Mouse (Mus musculus) liver, embryonic 16.5 days (tissue): ENCODE data around the gene Gm37240. TPM values are rescaled to one million over a fixed set of nuclear protein-coding genes. Genes with fewer than 3 reads are reported as not detected.

Source experiments
- ATAC-seq: fragments of 200-750 bp; cut with Nextera tagmentation; 2 replicates; pipeline ENCODE4 v1.8.0; 2017; ENCODE audit warnings: low read depth, mild to moderate bottlenecking, moderate number of reproducible peaks, moderate library complexity
- H3K27ac ChIP-seq: fragments of 300-500 bp; sonication (generic); 2 replicates; pipeline ENCODE4 v1.5.1; 2014; ENCODE audit warnings: mild to moderate bottlenecking, low read length
- H3K27me3 ChIP-seq: fragments of 300-500 bp; sonication (generic); 2 replicates; pipeline ENCODE4 v1.6.1; 2014; ENCODE audit warnings: low read depth, low read length, mixed read lengths; ENCODE audit not compliant: control insufficient read depth, insufficient read depth
- H3K36me3 ChIP-seq: fragments of 300-500 bp; sonication (generic); 2 replicates; pipeline ENCODE4 v1.6.1; 2014; ENCODE audit warnings: mild to moderate bottlenecking; ENCODE audit not compliant: control insufficient read depth, insufficient read depth
- H3K4me1 ChIP-seq: fragments of 300-500 bp; sonication (generic); 2 replicates; pipeline ENCODE4 v1.6.1; 2014; ENCODE audit warnings: low read depth, low read length, mixed read lengths; ENCODE audit not compliant: control insufficient read depth
- H3K4me2 ChIP-seq: fragments of 300-500 bp; sonication (generic); 2 replicates; pipeline ENCODE4 v1.6.1; 2014; ENCODE audit warnings: low read depth, low read length, mixed read lengths
- H3K4me3 ChIP-seq: fragments of 300-500 bp; sonication (generic); 2 replicates; pipeline ENCODE4 v1.5.1; 2014; ENCODE audit warnings: low read depth, mild to moderate bottlenecking, low read length
- H3K9ac ChIP-seq: fragments of 300-500 bp; sonication (generic); 2 replicates; pipeline ENCODE4 v1.6.1; 2014; ENCODE audit warnings: low read depth, low read length
- H3K9me3 ChIP-seq: fragments of 300-500 bp; sonication (generic); replicated peaks from 2 replicates; pipeline ENCODE4 v1.6.1; 2016; ENCODE audit warnings: low read length; ENCODE audit not compliant: control insufficient read depth
- WGBS: fragments of 180-500 bp; shearing (Covaris S2); extraction: QIAGEN DNeasy Blood & Tissue Kit; methylation state at CpG from one replicate; pipeline ENCODE4 v1.1.7; 2014; ENCODE audit not compliant: insufficient replicate concordance; 5-methylcytosine and 5-hydroxymethylcytosine counted together
- polyA plus RNA-seq: library from polyadenylated mRNA; unstranded; fragments of >200 nt; fragmentation: Nextera tagmentation; extraction: Ambion mirVana; gene quantifications from 2 replicates; pipeline ENCODE4 v1.2.1, GENCODE M21; 2015

Gene Gm37240
- polyA plus RNA-seq, 1 experiment from 2014 or later: 0.65 TPM

- ATAC-seq: no peak
- 42% methylated on average over 2 of the region's 2 CpGs for WGBS
- H3K36me3 ChIP-seq: no peaks in the 10 kb centered on the region
- no peaks in the 10 kb centered on the region for H3K4me1 ChIP-seq
- H3K9me3 ChIP-seq: no peaks in the 10 kb centered on the region
- no peak overlapping the region for H3K27ac ChIP-seq
- H3K4me2 ChIP-seq: no peak overlapping the region
- no peaks in the 10 kb centered on the region for H3K27me3 ChIP-seq
- no peak overlapping the region for H3K9ac ChIP-seq
- H3K4me3 ChIP-seq: no peak overlapping the region
Observed at GRCm38 (mm10) chr3:84687488-84687846, 1199.9 kb downstream of the Gm37240 start.

GRCm38 (mm10) chr3:84686799-84687487 is 1200.4 kb downstream of the Gm37240 start:
- H3K4me1 ChIP-seq: no peaks in the 10 kb centered on the region
- H3K27ac ChIP-seq: no peak overlapping the region
- H3K27me3 ChIP-seq: no peaks in the 10 kb centered on the region
- H3K9me3 ChIP-seq: no peaks in the 10 kb centered on the region
- H3K4me3 ChIP-seq: no peak overlapping the region
- 34% methylated on average over 7 of the region's 7 CpGs for WGBS
- H3K4me2 ChIP-seq: no peak overlapping the region
- no peak overlapping the region for H3K9ac ChIP-seq
- ATAC-seq: no peak
- no peaks in the 10 kb centered on the region for H3K36me3 ChIP-seq

- WGBS: 60% methylated on average over 2 of the region's 2 CpGs
- H3K4me2 ChIP-seq: no peak overlapping the region
- ATAC-seq: no peak
- no peaks in the 10 kb centered on the region for H3K4me1 ChIP-seq
- H3K9ac ChIP-seq: no peak overlapping the region
- no peaks in the 10 kb centered on the region for H3K9me3 ChIP-seq
- no peaks in the 10 kb centered on the region for H3K27me3 ChIP-seq
- H3K27ac ChIP-seq: no peak overlapping the region
- H3K36me3 ChIP-seq: no peaks in the 10 kb centered on the region
- no peak overlapping the region for H3K4me3 ChIP-seq
Observed at GRCm38 (mm10) chr3:84686294-84686672, 1201.0 kb downstream of the Gm37240 start.

- Histone ChIP-seq H3K27me3 (no peaks in the 10 kb centered on the region), H3K9ac (no peak overlapping the region), H3K9me3 (no peaks in the 10 kb centered on the region), H3K4me2 (no peak overlapping the region), H3K4me1 (no peaks in the 10 kb centered on the region), H3K27ac (no peak overlapping the region), H3K4me3 (no peak overlapping the region), H3K36me3 (no peaks in the 10 kb centered on the region)
- 30% methylated on average over 8 of the region's 8 CpGs for WGBS
- no peak for ATAC-seq
Observed at GRCm38 (mm10) chr3:84685662-84686293, 1201.5 kb downstream of the Gm37240 start.

GRCm38 (mm10) chr3:84683788-84684187 is 1203.5 kb downstream of the Gm37240 start:
- no peak overlapping the region for H3K27ac ChIP-seq
- H3K9ac ChIP-seq: no peak overlapping the region
- H3K4me1 ChIP-seq: no peaks in the 10 kb centered on the region
- H3K27me3 ChIP-seq: no peaks in the 10 kb centered on the region
- H3K36me3 ChIP-seq: no peaks in the 10 kb centered on the region
- no peak overlapping the region for H3K4me2 ChIP-seq
- 68% methylated on average over 6 of the region's 6 CpGs for WGBS
- H3K4me3 ChIP-seq: no peak overlapping the region
- H3K9me3 ChIP-seq: no peaks in the 10 kb centered on the region
- ATAC-seq: no peak

- no peaks in the 10 kb centered on the region for H3K27me3 ChIP-seq
- no peaks in the 10 kb centered on the region for H3K9me3 ChIP-seq
- no peaks in the 10 kb centered on the region for H3K4me1 ChIP-seq
- 56% methylated on average over 8 of the region's 8 CpGs for WGBS
- no peak overlapping the region for H3K4me3 ChIP-seq
- H3K4me2 ChIP-seq: no peak overlapping the region
- ATAC-seq: no peak
- no peaks in the 10 kb centered on the region for H3K36me3 ChIP-seq
- H3K27ac ChIP-seq: no peak overlapping the region
- no peak overlapping the region for H3K9ac ChIP-seq
Observed at GRCm38 (mm10) chr3:84681699-84682098, 1205.6 kb downstream of the Gm37240 start.

- Histone ChIP-seq H3K4me3 (no peak overlapping the region), H3K27ac (no peak overlapping the region), H3K4me2 (no peak overlapping the region), H3K9ac (no peak overlapping the region), H3K36me3 (no peaks in the 10 kb centered on the region), H3K27me3 (no peaks in the 10 kb centered on the region), H3K4me1 (no peaks in the 10 kb centered on the region), H3K9me3 (no peaks in the 10 kb centered on the region)
- ATAC-seq: no peak
- WGBS: 70% methylated on average over 7 of the region's 7 CpGs
Observed at GRCm38 (mm10) chr3:84680062-84680461, 1207.3 kb downstream of the Gm37240 start.

- Histone ChIP-seq H3K27ac (no peak overlapping the region), H3K4me3 (no peak overlapping the region), H3K4me2 (no peak overlapping the region), H3K9ac (no peak overlapping the region), H3K27me3 (no peaks in the 10 kb centered on the region), H3K9me3 (no peaks in the 10 kb centered on the region), H3K36me3 (no peaks in the 10 kb centered on the region), H3K4me1 (no peaks in the 10 kb centered on the region)
- WGBS: 65% methylated on average over 8 of the region's 8 CpGs
- no peak for ATAC-seq
Observed at GRCm38 (mm10) chr3:84679542-84679941, 1207.8 kb downstream of the Gm37240 start.

GRCm38 (mm10) chr3:84678891-84679290 is 1208.4 kb downstream of the Gm37240 start:
- Histone ChIP-seq H3K9ac (no peak overlapping the region), H3K4me3 (no peak overlapping the region), H3K4me2 (no peak overlapping the region), H3K36me3 (no peaks in the 10 kb centered on the region), H3K27me3 (no peaks in the 10 kb centered on the region), H3K4me1 (no peaks in the 10 kb centered on the region), H3K9me3 (no peaks in the 10 kb centered on the region), H3K27ac (no peak overlapping the region)
- WGBS: 16% methylated on average over 5 of the region's 5 CpGs
- 0 out of 2 replicates have a peak, but pooled peaks have one; percentile 16 for ATAC-seq
